Mouse (Mus musculus) spleen, postnatal 10 days (tissue): ENCODE results near the gene Fbxl17.

Source experiments
- DNase-seq, 2 experiments: peaks; one replicate each; pipeline ENCODE4 v3.0.0; 2021 to 2022; ENCODE audit warnings: low spot score in 2 of 2

Fbxl17 gene

DNA sequence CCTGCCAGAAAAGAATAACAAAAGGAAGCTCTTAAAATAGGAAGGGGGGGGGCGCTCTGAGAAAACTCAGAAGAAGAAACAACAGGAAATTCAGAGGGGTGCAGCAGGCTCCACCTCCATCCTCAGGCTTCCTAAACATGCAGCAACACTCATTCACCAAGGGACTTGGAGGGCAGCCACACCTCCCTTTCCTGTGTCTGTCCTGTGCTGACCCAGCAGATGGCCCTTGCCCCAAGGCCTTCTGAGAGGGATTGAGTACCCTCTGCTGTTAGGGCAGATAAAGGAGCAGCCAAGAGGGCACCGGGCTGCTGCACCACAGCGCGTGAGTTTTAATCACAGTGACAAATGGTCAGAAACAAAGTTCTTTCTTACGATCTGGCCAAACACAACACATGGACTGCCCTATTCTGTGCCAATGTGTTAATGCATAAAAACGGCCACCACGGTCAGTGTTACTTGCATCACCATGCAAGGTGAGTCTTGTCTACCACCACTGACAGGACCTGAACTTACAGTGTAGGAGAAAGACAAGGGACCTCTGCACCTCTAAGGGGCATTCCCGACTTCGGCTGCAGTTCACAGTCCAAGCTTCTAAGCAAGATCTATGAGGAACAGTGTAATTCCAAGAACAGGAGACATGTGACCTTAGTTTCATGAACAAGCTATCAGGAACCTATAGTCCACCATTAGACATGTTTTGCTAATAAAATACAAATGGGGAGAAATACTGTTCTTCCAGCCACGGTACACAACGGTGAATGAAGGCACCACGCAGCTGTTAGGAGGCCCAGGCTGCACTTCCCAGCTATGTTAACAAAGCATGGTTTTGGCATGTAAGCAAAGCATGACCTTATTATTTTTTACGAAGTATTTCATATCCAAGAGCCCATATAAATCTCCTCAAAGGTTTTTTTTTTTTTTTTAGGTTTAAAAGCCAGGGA, 96.8 kb downstream of the Fbxl17 start:
- no peak for DNase-seq

DNA sequence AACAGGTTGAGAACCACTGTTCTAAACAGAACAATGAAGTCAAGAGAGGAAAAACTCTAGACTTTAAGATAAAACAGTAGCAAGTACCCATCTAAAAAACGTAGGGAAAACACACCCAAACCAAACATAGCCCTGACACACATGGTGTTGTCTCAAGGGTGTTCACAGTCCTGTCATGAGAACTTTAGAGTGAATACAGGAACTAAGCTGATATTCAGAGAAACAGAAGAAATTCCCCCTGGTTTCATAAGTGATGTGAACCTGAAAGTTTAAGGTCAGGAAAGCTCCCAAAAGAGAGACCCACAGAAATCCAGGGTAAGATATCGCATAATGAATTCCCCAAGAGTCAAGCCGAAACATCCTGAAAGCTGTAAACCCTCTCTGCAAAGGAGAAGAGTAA, 97.6 kb downstream of the Fbxl17 start:
- DNase-seq, result no peak

DNA sequence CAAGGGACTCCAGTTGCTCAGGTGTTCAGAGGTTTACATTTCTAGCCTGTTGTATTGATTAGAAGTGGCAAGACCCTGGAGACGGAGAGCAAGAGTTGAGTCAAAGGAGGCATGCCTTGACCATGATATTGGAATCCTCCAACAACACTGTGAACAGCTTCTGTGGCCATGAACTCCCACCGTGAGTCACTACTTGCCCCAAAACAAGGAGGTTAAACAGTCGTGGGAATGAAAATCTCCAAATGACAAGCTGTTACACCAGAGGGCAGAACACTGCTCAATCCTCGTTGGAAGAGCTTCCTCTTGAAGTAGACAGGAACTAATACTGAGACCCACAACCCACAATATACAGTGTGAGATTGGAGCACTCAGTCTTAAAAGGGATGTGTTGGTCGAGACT, 99.2 kb downstream of the Fbxl17 start:
- DNase-seq, result no peak

DNA sequence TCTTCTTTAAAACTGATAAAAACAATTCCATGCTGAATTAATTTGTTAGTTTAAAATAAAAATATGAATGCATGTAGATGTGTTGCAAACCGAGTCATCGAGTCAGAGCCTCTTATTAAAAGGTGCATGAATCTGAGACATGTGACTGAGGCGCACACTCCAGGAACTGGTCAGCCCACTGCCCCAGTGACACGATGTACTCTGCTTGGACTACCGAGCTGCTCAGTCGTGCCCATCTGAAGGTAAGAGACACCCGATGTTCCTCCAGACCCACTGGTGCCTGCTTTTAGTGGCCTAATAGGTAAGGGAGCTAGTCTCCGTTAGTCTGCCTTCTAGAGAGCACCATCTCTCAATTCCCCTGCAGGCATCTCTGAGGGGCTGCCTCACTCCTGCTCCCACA, 100.0 kb downstream of the Fbxl17 start:
- no peak for DNase-seq

DNA sequence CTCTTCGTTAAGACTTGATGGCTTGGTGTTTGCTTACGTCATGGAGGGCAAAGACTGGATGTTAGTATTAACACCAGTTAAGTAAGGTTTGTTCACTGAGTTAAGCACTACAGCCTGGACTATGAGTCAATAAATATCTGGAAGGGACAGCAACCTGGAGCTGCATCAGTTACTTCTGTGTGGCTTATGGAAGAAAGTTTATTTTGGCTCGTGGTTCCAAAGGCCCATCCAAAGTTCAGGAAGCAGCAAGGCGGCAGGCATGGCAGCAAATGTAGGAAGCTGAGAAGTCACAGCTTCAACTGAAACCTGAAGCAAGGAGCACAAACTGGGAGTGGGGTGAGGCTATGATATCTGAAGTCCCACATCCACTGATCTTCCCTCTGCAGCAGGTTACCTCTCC, 108.3 kb downstream of the Fbxl17 start:
- DNase-seq, result no peak

DNA sequence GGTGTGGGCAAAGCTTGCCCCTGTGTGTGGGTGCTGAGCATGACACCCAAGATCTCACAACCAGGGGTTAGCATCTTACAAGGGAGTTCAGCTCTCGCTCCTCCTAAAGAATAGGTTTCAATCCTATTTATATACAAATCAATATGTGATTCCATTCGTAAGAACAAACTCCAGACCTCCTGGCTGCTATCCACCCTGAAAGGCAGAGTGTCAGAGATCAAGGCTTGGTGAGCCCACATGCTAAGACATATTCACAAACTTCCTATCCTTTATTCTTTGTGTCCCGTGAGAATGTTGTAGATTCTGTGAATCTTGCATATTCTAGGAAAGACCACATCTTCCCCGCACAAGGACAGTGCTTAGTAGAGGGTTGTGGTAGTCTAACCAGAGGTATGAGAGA, 108.9 kb downstream of the Fbxl17 start:
- DNase-seq, result no peak

DNA sequence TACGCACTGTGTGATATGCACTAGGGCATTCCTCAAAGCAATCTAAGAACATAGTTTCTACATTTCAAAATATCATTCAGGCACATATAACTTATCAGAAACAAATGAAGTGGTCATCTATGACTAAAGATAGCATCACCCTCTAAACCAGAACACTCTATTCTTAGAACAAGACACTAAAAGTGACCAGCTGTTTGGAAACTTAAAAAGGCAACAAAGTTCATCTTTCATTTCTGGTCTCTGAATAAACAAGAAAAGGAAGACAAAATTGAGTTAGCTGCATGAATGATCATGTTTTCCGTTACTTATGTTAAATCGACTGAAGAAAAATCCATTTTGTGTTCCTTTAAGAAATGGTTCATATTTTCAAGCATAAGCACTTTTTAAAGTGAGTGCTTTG, 128.8 kb downstream of the Fbxl17 start:
- DNase-seq, result no peak

DNA sequence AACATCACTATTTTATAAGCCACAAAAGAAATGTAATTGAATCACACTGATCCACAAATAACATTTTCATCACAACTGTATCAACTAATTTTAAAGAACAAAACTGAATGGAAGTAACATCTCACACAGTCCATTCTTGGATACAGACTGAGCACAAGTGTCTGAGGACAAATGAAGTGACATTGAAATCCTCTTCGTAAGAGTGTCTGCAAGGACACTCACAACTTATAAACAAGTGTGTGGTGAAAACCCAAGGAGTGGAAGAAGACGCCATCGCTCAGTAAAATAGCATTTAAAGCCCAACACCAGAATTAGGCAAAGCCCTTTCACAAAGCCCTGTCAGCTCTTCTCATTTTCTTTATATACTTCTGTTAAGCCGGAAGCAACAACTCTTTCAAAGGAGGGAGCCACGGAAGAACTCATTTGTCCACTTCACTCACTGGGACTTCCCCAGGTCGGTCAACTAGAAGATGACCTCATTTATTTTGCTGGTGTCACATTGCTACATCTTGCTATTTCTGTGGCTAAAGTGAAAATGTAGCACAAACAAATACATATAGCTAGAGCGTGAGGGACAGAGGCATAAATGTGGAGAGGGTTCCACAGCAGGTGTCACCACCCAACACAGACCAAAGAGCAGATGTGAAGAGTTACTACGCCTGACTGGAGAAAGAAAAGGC, 130.0 kb downstream of the Fbxl17 start:
- no peak for DNase-seq

DNA sequence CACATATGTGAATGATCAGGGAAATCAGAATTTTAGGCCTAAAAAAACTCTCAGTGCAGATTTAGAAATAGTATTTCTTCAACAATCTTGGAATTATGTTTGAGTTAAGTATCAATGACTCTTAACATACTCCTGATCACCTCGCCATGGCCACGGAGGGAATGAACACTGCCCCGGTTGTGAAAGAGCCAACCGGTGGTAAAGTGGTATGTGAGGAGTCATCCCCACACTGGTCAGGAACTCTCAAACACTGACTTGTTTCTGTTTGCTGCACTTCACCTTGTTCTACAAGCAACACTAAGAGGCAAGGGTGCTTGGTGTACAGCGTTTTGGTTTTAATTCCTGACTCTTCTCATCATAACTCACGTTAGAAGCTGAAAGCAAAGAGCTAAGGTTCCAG, 132.3 kb downstream of the Fbxl17 start:
- no peak for DNase-seq

DNA sequence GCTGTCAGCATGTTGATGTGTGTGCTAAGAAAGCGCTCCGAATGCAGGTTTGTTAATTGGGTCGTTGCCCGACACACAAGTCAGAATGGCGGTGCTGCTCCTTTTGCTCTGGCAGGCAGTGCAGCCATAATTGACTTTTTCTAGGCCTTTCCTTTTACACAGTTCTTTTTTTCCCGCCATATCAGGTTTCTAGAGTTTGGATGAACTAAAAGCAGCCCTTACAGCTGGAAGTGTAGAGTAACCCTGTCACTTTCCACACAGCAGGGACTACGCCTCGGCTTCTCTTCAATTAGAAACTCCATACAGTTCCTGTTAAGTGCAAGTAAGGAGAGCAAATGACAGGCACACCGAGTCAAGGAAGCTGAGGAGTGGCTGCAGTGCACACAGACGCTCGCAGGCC, 133.8 kb downstream of the Fbxl17 start:
- DNase-seq, result no peak

DNA sequence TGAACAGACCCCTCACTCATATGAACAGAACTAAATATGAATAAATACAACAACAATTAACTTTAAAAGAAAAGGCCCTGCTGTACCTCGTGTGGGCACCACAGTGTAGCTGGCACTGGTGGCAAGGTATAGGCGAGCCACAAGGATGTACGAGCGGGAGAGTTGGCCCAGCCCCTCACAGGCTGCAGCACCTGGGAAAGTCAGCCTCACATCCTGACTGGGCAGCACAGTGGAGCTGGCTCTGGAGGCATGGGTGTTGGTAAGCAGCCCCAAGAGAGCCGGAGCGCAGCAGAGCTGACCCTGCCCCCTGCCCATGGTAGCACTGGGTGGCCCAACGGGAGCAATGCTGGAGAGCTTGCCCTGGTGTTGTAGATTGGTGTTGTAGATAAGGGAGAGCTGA, 135.2 kb downstream of the Fbxl17 start:
- no peak for DNase-seq

DNA sequence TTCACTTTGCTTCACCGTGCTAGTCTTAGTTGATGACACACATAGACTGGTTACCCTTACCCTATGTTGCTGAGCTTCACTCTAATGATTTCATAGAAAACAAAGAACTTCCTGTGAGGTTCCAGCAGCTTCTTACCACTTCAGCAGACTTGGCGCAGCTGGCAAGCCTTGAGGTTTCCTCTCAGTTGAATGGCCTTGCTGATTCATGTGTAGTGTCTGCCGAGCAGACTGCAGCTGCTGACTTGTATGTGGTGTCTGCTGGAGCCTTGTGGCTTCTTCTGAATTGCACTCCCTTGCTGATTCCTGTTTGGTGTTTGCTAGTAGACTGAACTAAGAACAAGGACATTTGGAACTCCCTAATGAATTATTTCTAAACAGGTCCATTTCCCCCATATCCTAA, 137.6 kb downstream of the Fbxl17 start:
- no peak for DNase-seq

DNA sequence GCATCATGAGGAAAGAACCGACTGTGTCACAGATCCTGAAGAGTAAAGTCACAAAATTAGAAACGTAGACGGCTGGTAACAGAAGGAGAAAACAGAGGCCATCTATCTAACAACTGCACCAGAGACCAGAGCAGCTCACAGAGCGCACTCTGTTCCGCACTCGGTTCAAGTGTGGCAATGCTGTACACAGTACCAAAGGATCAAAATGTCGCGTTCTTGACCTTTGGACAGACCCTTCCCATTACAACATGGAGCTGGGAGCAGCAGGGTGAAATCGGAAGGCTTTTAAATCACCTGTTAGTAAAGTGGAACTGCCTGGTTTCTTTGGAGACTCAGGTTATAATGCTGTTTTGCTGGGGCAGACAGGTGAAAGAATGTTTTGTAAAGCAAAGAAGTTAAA, 138.1 kb downstream of the Fbxl17 start:
- no peak for DNase-seq

DNA sequence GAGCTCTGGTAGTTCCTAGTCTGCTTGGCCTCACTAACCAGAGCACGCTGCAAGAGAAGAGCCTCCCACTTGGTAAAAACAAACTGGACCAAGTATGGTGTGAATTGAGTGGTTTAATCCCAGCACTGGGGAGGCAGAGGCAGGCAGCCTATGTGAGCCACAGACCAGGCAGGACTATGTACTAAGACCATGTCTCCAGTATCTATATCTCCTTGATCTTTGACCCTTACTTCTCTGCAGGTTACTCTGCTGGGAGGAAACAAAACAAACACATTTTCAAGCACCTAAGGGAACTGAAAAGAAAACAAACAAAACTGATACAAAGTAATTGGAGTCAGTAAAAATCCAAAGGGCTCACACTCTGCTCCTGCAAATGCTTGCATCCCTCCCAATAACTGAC, 141.0 kb downstream of the Fbxl17 start:
- no peak for DNase-seq

DNA sequence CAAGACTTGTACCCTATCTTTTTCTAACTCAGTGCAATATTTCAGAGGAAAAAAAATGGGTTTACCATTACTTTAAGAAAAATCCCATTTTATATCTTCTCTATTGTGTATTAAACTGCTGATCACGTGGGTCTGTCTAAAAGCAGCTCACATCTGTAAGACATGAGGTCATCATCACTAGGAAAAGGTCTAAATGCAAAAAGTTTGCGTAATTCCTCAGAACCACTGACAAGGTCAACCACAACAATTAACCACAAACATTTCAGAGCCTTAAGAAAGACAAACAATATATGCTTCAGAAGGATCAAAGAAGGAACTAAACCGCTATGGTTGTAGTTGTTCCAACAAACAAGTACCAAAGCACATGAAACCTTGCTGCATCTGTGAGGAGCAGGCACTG, 143.6 kb downstream of the Fbxl17 start:
- no peak for DNase-seq

DNA sequence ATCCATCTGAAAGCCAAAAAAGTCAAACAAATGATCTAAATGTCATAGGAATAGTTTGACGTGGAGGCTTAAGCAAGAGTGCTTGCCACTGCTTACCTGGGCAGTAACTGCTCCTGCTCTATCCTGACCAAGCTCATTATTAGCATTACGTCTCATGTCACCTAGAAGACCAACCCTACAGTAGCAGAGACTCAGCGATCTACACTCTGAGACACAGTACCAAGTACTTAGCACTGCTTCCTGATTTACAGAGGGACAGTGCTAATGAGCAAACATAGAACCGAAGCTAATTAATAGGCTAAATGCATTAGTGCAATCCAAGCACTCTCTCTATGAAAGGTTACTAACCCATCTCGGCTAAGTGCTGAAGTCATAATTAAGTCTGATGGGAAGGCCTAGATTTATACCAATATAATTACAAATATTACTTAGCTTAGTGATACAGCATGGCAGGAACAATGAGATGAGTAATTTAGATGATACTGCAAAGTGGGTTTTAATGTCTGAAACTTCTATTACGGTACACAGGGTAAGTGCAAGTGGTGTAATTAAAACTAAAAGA, 147.1 kb downstream of the Fbxl17 start:
- no peak for DNase-seq

DNA sequence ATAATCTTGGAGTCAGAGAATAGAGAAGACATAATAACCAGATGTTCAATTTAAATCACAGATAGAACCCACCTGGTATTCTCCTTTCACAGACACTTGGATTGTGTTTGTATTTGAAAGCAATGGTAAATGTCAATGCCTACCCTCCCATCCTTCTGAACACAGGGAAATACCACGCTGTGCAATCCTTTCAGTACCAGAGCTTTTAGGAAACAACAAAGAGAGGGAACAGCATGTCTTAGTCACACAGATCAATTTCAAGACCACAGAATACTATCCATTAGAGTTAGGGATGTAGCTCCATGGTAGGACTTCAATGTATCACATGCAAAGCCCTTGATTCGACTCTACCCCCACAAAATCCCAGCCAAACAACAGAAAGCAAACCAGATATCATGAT, 148.1 kb downstream of the Fbxl17 start:
- DNase-seq, result no peak

DNA sequence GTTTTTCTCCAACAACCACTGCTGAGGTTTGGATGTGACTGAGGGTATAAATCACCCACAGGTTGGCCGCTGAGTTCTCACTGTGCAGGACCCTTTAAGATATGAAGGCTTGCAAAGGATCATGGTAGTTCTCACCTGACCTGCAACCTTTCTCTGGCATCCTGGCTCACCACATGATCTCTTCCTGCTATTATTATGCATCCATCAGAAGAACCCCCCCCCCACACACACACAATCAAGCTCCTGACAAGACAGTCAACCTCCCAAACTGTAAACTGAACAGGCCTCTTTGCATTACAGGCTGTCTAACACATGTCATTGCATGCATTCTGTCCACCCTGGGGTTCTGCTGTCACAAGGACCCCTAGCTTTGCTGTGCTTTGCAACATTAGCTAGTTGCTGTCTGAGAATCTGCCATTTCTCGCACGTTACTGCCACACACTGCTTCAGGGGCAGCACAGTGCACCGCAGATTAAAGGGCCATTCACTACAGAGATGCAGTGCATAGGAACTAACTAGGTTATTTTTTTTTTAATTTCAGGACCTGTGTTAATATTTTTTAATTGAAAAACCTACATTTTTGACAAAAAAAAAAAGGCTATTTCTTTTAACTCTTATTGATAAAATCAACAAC, 148.8 kb downstream of the Fbxl17 start:
- no peak for DNase-seq

DNA sequence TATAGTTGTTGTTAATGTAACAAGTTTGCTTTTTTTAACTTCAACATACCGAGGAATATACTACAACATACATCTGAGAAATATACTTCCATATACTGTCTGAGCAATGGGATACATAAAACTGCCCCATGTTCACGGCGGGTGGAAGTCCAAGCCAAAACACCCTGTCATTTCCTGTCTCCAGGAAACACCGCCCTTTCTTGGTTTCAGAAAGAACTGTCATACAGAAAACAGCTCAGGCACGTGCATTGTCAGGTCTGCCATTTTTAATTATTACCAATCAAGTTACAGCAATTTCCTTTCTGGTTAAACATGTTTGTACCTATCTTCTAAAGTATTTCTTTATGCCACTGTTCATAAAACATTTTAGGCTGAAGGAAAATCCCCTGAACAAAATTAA, 155.7 kb downstream of the Fbxl17 start:
- DNase-seq, result no peak

DNA sequence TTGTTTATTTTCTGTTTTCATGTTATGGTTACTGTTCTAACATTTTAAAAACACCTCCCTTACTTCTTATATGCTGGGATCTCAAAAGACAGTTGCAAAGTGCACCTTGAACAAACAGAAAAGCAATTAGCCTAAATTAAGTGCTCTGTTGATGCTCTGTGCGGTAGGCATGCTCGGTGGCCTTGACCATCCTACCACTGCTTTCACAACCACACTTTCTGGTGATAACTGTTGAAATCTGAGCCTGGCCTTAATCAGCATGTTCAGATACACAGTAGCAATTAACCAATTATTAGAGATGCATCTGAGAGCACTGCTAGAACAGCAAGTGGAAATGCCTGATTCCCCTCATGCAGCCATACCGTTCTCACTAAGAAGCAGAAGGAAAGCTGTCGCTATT, 156.7 kb downstream of the Fbxl17 start:
- no peak for DNase-seq

DNA sequence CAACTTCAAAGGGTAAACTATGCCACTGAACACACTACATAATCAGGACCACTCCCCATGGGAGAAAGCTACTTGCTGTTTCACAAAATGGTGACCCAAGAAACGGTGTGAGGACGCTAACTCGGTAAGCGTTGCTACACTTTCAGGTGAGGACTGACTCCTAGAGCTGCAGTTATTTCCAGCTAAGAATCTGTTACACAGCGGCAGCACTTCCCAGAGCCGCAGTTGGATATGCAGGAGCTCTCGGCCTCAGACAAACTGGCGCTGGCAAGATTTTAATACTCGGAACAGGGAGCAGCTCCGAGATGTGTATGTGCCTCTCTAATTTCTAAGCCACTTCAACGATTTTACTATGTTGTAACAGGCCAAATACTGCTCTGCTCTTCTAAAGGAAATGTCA, 157.4 kb downstream of the Fbxl17 start:
- no peak for DNase-seq

DNA sequence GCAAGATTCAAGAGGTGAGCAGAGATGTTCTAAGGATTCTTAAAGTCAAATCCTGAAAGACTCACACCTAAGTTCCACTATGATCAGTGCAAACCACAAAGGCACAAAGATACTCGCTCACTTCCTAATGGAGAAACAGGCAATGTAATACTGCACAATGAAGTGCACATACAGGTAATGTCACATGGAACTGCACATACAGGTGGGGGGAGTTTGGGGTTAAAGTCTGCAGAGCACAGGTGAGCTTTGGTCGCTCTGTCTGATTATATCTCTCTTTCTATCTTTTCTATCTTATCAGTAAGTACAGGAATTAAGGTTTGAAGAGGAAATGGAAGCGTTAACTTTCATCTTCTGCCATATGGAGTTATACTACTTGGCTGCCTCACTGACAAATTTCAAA, 158.6 kb downstream of the Fbxl17 start:
- DNase-seq, result no peak

DNA sequence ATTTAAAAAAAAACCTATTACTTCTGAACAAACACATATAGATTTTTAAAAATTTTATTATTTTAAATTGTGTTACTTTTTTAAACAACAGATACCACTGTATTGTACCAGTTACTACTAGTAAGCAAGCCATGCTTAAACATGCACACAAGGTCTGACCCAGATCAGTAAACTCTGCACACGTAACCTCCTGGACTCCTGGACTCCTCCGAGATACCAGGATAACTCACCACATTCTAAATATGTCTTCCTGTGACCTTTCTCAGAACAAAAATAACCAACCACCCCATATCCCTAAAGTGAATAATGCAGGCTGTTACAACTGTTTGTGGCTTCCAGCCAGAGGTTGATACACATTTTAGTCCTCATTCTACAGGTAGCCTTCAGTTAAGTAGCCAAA, 170.9 kb downstream of the Fbxl17 start:
- DNase-seq, result no peak
